Mouse (Mus musculus) bone marrow macrophage, adult 2 months (primary cell): Measurements from ENCODE around the gene Camkmt.

ENCODE experiments used
- CTCF ChIP-seq: IDR thresholded peaks from 2 replicates; pipeline ENCODE4 v1.5.1; 2012; ENCODE audit warnings: low read depth, mild to moderate bottlenecking, low read length, moderate library complexity
- POLR2A ChIP-seq: IDR thresholded peaks from 2 replicates; pipeline ENCODE4 v1.6.1; 2012; ENCODE audit warnings: mild to moderate bottlenecking, low read depth, low read length, borderline replicate concordance

- TF ChIP-seq CTCF (no peak), POLR2A (no peak)
Observed at GRCm38 (mm10) chr17:85103310-85103709, 13.0 kb downstream of the Camkmt start.
